Mouse (Mus musculus): ENCODE measurements around the gene P2ry1.

P2ry1 gene

DNA sequence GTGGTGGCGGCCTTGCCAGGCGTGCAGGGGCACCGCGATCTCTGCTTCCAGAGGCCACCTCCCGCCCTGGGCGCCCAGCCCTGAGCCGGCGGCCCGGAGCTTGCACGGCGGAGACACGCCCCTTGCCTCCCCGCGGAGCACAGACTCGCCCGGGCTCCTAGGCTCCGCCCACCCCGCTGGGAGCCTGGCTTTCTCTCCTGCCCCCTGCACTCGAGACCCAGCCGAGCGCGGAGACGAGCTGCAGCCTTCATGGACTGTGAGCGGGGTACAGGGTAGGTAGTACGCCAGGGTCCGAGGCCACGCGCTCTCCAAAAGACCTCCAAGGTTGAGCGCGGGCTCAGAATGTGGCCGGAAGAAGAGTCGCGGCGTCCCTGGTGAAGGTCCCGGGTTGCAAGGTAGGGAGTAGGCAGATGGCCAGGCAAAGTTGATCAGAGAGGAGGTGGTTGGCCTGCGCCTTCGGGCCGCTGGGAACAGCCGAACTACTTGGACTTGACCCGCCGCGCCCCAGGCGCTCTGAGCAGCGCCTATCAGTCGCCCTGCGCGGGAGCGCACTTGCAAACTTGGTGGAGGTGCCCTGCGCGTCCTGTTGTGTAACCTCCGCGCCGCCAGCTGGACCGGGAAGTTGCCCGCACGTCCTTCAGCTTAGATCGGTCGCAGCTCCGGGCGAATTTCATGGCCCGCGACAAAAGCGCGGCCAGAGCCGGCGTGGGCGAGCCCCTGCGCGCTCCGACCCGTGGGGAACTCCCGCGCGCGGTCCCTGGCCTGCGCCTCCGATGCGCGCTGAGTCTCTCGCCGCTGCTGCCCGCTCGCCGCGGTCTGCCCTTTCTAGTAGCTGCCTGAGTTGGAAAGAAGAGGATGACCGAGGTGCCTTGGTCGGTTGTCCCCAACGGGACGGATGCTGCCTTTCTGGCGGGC is at the start of gene P2ry1:
P2ry1 (plus strand) TSS at position 209 of the 915 bp plus-strand sequence.
- CTCF ChIA-PET = no interaction called here

GRCm38 (mm10) chr3:60953199-60953736 is 49.3 kb upstream of the P2ry1 start:
- CTCF ChIA-PET = no interaction called here

DNA sequence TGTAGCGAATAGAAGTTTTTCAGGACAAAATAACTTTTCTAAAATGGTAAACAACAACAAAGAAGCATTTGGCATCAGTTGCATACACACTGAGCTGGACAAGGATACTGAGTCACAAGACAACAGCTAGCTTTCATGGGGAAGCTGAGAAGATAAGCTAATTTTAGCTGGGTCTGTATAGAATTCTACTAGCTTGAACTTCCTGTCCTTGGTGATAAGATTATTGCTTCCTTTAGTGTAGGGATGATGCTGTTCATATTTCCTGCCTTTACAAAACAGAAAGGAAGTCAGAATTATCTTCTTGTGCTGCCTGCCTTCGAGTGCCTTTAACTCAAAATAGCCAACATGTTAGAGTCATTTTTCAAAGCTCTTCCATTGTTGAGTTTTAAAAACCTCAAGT is 48.5 kb upstream of the P2ry1 start:
- CTCF ChIA-PET = no interaction called here

- CTCF ChIA-PET = no interaction called here
Observed at GRCm38 (mm10) chr3:60958769-60959168, 43.8 kb upstream of the P2ry1 start.

DNA sequence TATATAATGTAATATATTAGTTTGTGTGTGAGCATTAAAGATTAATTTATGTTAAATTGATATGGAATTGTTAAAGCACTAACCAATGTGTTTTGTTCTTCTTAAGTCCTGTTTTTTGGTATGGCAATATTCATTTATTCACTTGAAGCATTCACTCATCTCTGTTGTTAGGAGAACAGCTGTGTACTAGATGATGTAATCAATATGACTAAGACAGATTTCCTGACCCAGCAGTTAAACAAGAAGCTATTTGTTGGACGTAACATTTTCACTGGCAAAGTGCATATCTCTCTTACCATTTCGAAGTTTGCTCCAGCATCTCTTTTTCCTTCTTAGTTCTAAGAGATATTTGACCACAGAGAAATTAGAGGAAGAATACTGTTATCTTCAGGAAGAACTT is 37.5 kb upstream of the P2ry1 start:
- CTCF ChIA-PET = no interaction called here

DNA sequence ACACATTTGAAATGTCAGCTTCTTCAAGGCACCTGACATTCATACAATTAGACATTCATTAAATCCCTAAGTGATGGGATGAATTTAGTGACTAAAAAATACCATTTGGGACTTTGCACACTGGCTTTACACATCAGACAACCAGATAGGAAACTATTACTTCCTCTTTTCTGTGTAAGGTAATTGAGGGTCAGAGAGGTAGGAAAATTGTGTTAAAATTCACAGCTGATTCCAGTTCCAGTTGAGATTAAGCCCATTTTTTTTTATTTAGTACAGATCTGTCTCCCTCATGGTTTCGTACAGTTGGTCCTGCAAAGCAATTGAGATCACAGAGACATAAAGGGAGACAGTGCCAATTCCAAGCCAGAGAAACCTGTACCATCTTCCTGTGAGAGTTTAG is 27.7 kb upstream of the P2ry1 start:
- CTCF ChIA-PET = no interaction called here

DNA sequence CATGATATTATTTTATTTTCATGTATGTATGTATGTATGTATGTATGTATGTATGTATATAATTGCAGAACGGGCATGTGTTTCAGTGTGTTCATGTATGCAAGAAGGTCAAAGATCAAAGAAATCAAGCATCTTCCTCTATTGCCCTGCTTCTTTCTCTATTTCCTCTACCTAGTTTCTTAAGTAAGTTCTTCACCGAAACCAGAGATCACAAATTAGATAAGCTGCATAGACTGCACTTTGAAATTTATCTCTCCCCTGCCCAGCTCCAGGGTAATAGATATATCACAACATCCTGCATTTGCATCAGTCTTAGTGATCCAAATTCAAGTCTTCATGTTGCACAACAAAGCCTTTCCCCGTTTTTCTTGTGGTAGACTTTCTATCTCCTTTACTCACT is 20.5 kb upstream of the P2ry1 start:
- CTCF ChIA-PET = no interaction called here

GRCm38 (mm10) chr3:60998064-60998463 is 4.5 kb upstream of the P2ry1 start:
- CTCF ChIA-PET = no interaction called here

- CTCF ChIA-PET = no interaction called here
Observed at GRCm38 (mm10) chr3:60999715-61000114, 2.9 kb upstream of the P2ry1 start.

DNA sequence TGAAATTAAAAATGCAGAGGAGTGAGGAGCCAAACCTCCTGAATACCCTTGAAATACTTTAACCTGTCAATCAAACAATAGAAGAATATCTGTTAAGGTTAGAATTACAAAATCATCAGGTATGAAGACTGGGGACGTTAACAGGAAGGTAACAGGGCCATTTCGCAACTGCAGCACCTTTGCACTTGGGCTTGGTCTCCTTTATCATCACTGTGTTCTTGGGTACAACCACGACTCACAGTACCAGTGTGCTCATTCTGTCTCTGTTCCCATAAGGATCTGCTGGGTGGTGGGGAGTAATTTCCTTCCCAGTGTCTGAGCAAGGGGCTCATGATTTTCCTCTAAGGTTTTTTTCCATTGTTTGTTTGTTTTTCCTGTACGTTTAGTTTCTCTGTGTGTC is 1.8 kb upstream of the P2ry1 start:
- CTCF ChIA-PET = no interaction called here

DNA sequence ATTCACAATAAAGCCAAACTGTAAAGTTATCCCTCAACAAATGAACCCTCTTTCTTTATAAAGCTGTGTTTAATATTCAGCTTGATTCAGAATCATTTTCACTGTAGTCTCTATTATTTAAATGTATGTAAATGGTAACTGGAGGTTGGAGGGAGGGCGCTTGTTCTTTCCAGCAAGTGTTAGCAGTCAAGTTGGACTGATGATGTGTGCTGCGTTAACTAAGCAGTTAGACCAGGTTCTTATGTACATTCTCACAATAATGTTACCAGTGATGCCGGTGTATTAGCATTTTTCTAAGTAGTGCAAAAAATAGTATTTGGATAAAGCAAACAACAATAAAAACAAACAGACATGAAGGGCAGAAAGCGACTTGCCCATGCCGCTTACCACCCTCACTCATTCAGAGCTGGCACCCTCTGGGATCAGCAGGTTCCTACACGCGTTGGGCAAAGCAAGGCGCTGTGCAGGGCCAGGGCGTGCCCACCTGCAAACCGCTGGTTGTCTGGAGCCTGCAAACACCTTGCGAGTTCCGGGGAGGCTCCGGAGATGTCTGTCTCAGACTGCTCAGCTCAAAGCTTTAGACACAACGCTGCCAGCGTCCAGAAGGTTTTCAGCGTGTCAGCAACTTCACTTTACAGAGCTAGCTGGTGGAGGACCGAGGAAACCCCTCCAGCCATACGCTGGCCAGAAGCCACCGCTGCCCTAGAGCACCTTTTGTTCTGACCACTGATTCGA is 576 bp upstream of the P2ry1 start:
- CTCF ChIA-PET = no interaction called here

DNA sequence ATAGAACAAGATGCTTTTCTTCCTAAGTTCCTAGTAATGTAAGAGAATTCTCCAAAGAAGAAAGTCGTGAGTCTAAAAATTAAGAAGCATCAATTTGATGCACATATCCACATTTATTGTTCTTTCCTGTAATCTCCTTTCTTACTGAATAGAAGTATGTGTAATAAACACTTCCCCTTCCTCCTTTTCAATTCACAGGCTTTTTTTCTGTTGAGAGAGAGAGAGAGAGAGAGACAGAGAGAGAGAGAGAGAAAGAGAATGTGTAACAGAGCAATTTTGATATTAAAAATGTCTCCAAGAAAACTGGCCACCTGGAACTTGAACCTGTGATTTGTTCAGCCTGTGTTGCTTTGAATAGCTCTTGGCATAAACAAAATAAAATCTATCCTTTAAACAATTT is 2.0 kb downstream of the P2ry1 start:
- CTCF ChIA-PET = no interaction called here

DNA sequence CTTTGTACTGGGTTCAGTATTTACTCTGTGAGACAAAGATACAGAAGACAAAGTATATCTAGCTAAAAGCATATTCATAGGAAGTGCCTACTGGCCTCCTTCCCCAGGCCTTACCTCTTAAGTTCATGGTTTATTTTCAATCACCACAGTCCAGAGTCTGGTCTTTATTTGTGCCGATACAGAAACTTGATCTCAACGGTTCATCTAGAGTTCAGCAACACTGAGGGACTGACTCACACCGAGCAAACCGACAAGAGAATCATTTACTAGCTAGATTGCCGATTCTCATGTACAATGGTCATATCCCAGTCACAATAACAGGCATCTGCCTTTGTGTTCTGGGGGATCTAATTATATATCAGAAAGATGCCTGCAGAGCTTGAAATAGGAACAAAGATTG is 9.1 kb downstream of the P2ry1 start:
- CTCF ChIA-PET = no interaction called here

DNA sequence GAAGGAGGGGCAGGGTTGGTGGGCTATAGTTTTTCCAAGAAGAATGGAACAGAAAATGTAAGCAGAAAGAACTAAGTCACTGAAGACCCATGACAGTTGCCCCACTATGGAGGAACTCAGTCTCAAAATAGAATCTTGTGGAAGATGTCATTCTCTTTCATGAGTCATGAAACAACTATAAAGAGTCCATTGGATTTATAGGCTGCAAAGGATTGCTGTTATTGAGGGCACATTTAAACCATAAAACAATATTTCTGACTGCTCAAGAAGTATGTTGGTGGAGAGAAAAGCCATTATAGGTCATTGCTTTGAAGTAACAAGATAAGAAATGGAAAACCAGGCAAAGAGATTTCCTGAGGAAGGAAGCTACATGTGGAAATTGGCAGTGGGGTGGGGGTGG is 10.0 kb downstream of the P2ry1 start:
- CTCF ChIA-PET = no interaction called here

GRCm38 (mm10) chr3:61016733-61017132 is 14.1 kb downstream of the P2ry1 start:
- CTCF ChIA-PET = no interaction called here

GRCm38 (mm10) chr3:61032100-61032499 is 29.5 kb downstream of the P2ry1 start:
- CTCF ChIA-PET = no interaction called here

- CTCF ChIA-PET = no interaction called here
Observed at GRCm38 (mm10) chr3:61035633-61036032, 33.0 kb downstream of the P2ry1 start.

DNA sequence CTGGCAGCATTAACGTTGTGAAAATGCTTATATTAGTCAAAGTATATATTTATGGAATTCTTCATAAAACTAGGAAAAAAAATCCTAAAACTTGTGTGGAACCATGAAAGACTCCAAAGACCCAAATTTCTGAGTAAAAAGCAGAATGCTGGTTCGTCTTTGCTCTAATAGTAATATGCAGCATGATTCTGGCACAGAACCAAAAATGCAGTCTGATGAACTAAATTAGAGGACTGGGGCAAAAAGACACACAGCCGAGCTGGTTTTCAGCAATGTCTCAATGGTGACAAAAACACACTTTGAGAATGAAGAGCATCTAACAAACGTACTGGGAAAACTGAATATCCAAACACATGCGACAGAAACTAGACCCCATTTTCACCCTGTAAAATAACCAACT is 37.3 kb downstream of the P2ry1 start:
- CTCF ChIA-PET = no interaction called here

DNA sequence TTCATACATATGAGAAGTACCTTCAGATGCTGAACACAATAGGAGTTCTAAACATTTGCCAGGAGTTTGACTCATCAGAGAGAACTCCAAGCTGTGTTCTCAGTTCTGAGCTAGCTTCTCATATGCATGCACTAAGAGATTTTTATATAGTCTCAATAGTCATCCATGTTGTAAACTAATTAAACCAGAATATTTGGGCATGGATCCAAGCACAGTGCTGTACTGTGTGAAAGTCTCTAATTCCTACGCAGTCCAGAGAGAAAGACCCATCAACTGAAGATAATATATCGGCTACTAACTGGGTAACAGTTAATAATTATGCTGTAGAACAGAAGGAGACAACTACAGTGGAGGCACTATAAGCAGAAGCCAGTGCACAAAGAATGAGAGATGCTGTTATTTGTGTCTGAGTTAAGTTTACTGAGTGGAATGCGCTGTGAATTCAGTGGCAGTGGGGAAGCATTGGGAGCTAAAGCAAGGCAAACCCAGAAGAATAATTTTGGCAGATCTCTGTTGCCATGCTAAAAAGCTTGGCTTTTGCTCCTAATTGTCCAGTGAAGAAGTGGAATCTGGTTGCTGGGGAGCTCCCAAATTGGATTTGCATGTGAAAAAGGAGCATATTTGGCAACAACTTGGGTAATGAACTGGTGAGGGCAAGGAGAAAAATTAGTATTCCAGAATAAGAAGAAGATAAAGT is 47.5 kb downstream of the P2ry1 start:
- CTCF ChIA-PET = no interaction called here

All from spleen, embryonic (tissue).